Mouse (Mus musculus) brain, adult 10 weeks (tissue): ENCODE results near the gene Gm4559. TPM values are rescaled to one million over a fixed set of nuclear protein-coding genes. Genes with fewer than 3 reads are reported as not detected.

ENCODE experiments used
- polyA plus RNA-seq: library from polyadenylated mRNA; stranded (reverse); fragments of 350-450 nt; fragmentation: Illumina TruSeq; extraction: RNeasy Lipid Tissue Mini Kit (QIAGEN cat#74804); gene quantifications from one replicate; pipeline ENCODE4 v1.2.3, GENCODE M21; 2015; ENCODE audit warnings: low read depth, low replicate concordance

Gene Gm4559
- not detected for polyA plus RNA-seq

GRCm38 (mm10) chr7:142274263-142274662 lies at the start of gene Gm4559:
Gene Gm4559, minus strand, starts transcription at chr7:142274363.

GRCm38 (mm10) chr7:142303249-142303648 lies 29.1 kb upstream of the Gm4559 start, which contains the start of gene Krtap5-4:
Gene Krtap5-4, plus strand, starts transcription at chr7:142303549.

GRCm38 (mm10) chr7:142297018-142297417 lies 22.9 kb upstream of the Gm4559 start, which contains the start of gene Krtap5-1:
Gene Krtap5-1, minus strand, starts transcription at chr7:142297118.

GRCm38 (mm10) chr7:142258254-142258653 lies 15.9 kb downstream of the Gm4559 start, which contains the start of gene Gm2431:
Gene Gm2431, minus strand, starts transcription at chr7:142258354.

GRCm38 (mm10) chr7:142240978-142241377 lies 33.2 kb downstream of the Gm4559 start, which contains the start of gene Gm40460:
Gene Gm40460, minus strand, starts transcription at chr7:142241078.

GRCm38 (mm10) chr7:142229871-142230270 lies 44.3 kb downstream of the Gm4559 start, which contains the start of gene Krtap5-5:
Gene Krtap5-5, minus strand, starts transcription at chr7:142229971.

Other genes starting within 250 kb of the Gm4559 start
- 41.2 TPM for gene Mob2, start 213.3 kb downstream of the Gm4559 start, polyA plus RNA-seq
- gene Dusp8, start 178.5 kb downstream of the Gm4559 start, polyA plus RNA-seq: 63.5 TPM
- gene Gm45618, start 153.6 kb downstream of the Gm4559 start, polyA plus RNA-seq: not detected
- not detected for gene Gm39115, start 138.3 kb downstream of the Gm4559 start, polyA plus RNA-seq
- gene Gm45337, start 129.8 kb downstream of the Gm4559 start, polyA plus RNA-seq: not detected
- gene Gm29735, start 117.2 kb downstream of the Gm4559 start, polyA plus RNA-seq: not detected
- not detected for gene Gm4553, start 108.6 kb downstream of the Gm4559 start, polyA plus RNA-seq
- gene Krtap5-2, start 98.4 kb downstream of the Gm4559 start, polyA plus RNA-seq: not detected
- not detected for gene Gm10153, start 84.0 kb downstream of the Gm4559 start, polyA plus RNA-seq
- gene Krtap5-3, start 73.0 kb downstream of the Gm4559 start, polyA plus RNA-seq: not detected
- not detected for gene Gm7579, start 62.5 kb downstream of the Gm4559 start, polyA plus RNA-seq
- not detected for gene Krtap5-5, start 44.4 kb downstream of the Gm4559 start, polyA plus RNA-seq
- not detected for gene Gm40460, start 33.3 kb downstream of the Gm4559 start, polyA plus RNA-seq
- not detected for gene Gm2431, start 16.0 kb downstream of the Gm4559 start, polyA plus RNA-seq
- not detected for gene Krtap5-1, start 22.8 kb upstream of the Gm4559 start, polyA plus RNA-seq
- gene Krtap5-4, start 29.2 kb upstream of the Gm4559 start, polyA plus RNA-seq: not detected
- gene Ifitm10, start 99.4 kb upstream of the Gm4559 start, polyA plus RNA-seq: 36.7 TPM
- gene Gm49369, start 108.3 kb upstream of the Gm4559 start, polyA plus RNA-seq: not detected
- gene Ctsd, start 113.7 kb upstream of the Gm4559 start, polyA plus RNA-seq: 492 TPM
- gene Syt8, start 160.5 kb upstream of the Gm4559 start, polyA plus RNA-seq: not detected
- gene Tnni2, start 167.4 kb upstream of the Gm4559 start, polyA plus RNA-seq: 1.9 TPM
- 6.2 TPM for gene Lsp1, start 186.4 kb upstream of the Gm4559 start, polyA plus RNA-seq
- gene Tnnt3, start 224.5 kb upstream of the Gm4559 start, polyA plus RNA-seq: 2.0 TPM